Mouse (Mus musculus): ENCODE measurements at regions not wholly inside any gene's neighbourhood (a gene's known extent, or its start where the extent isn't known, plus 50 kb on each side); places are given as distances from the start of the nearest gene placed in this dataset.

DNA sequence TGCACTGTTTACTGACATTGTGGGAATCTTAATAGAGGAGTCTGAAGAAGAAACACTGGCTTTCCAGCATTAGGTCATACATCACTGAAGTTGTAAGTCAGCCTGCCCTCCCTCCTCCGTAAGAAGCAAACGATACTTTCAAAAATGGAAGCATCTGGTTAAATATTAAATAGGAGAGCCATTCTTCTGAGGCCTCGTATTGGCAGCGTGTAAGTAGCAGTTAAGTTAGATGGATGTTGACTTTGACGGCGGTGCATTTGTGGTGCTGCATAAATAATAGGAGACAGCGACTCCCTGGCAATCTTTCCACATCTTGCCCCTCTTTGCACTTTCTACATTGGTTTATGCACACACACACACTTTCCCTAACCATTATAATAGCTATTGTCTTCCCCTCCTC, 217.9 kb upstream of the Bmper start:
- TF ChIP-seq CTCF (IDR thresholded peaks at IDR 0.05; ENCODE audit: low read depth) (no peak), EP300 (IDR thresholded peaks at IDR 0.05; ENCODE audit: low read depth) (no peak)

All from liver, embryonic 14.5 days (tissue).